Comparison of ENCODE assay signal across 8 mouse cellular contexts in genomic region chr14:78536281-78537165, GRCm38 (mm10). TPM values are rescaled to one million over a fixed set of nuclear protein-coding genes. Genes with fewer than 3 reads are reported as not detected.
A peak's percentile ranks its signal among the peaks of the same experiment; 100 is the strongest.
DNase-seq lines count a peak whose midpoint lies in the region; ATAC-seq lines count a peak whose summit lies in the region.

Akap11 (minus strand) TSS chr14:78536808.

- peak within 1 kb of the TSS; percentile 87 for H3K27ac ChIP-seq in heart, embryonic 11.5 days (ENCODE audit: low read depth, low read length)
- H3K27ac ChIP-seq in kidney, embryonic 16.5 days (ENCODE audit: low read length): peak within 1 kb of the TSS; percentile 90
- H3K27ac ChIP-seq in liver, embryonic 11.5 days (ENCODE audit: low read depth, low read length): peak within 1 kb of the TSS; percentile 78
- H3K27ac ChIP-seq in stomach, embryonic 14.5 days (ENCODE audit: low read length): peak within 1 kb of the TSS; percentile 78; the same call in 1 of the 2 replicates

- peaks cover 19% of the 10 kb centered on the region for H3K4me1 ChIP-seq in heart, embryonic 11.5 days (ENCODE audit: control insufficient read depth, insufficient read depth, low read length)
- H3K4me1 ChIP-seq in kidney, embryonic 16.5 days (ENCODE audit: insufficient read depth, low read length): peaks cover 32% of the 10 kb centered on the region
- H3K4me1 ChIP-seq in liver, embryonic 11.5 days (replicated peaks; ENCODE audit: control insufficient read depth, insufficient read depth, low read length): peaks cover 20% of the 10 kb centered on the region
- 0 out of 2 replicates have a peak, but pooled peaks cover 9% of the 10 kb centered on the region for H3K4me1 ChIP-seq in stomach, embryonic 14.5 days (ENCODE audit: control insufficient read depth, insufficient read depth, low read length)

- ATAC-seq in erythroblast, adult 5-6 weeks (replicated peaks; ENCODE audit: low FRiP score, poor library complexity, severe bottlenecking): peak; percentile 87
- peak; percentile 93 for ATAC-seq in heart, embryonic 11.5 days (replicated peaks; ENCODE audit: insufficient number of reproducible peaks, low FRiP score, low TSS enrichment)
- ATAC-seq in kidney, embryonic 16.5 days (ENCODE audit: low FRiP score, low TSS enrichment): peak; percentile 95
- peak; percentile 89 for ATAC-seq in liver, embryonic 11.5 days (replicated peaks; ENCODE audit: low FRiP score)
- ATAC-seq in stomach, embryonic 14.5 days (ENCODE audit: insufficient number of reproducible peaks, insufficient read depth, low FRiP score, low read depth): peak; percentile 95

- H3K9me3 ChIP-seq in heart, embryonic 11.5 days (replicated peaks; ENCODE audit: control insufficient read depth, low read length): no peaks in the 10 kb centered on the region
- H3K9me3 ChIP-seq in kidney, embryonic 16.5 days (ENCODE audit: low read length): no peaks in the 10 kb centered on the region
- H3K9me3 ChIP-seq in liver, embryonic 11.5 days (ENCODE audit: control insufficient read depth, low read length): no peaks in the 10 kb centered on the region
- no peaks in the 10 kb centered on the region for H3K9me3 ChIP-seq in stomach, embryonic 14.5 days (ENCODE audit: control insufficient read depth, low read depth, low read length)

- WGBS in heart, embryonic 11.5 days (ENCODE audit: insufficient replicate concordance): under 1% methylated on average over 77 of the region's 82 CpGs
- WGBS in kidney, embryonic 16.5 days: under 1% methylated on average over 72 of the region's 82 CpGs
- WGBS in liver, embryonic 11.5 days: under 1% methylated on average over 82 of the region's 82 CpGs
- whole genome bisulfite sequencing in stomach, embryonic 14.5 days: under 1% methylated on average over 79 of the region's 82 CpGs

- peak within 1 kb of the TSS; percentile 91 for H3K4me3 ChIP-seq in heart, embryonic 11.5 days (ENCODE audit: low read depth, low read length)
- peak within 1 kb of the TSS; percentile 86 for H3K4me3 ChIP-seq in kidney, embryonic 16.5 days (ENCODE audit: low read length)
- H3K4me3 ChIP-seq in liver, embryonic 11.5 days (ENCODE audit: low read depth, low read length): peak within 1 kb of the TSS; percentile 91
- H3K4me3 ChIP-seq in stomach, embryonic 14.5 days (ENCODE audit: low read depth, low read length): peak within 1 kb of the TSS; percentile 75

- H3K9ac ChIP-seq in heart, embryonic 11.5 days (ENCODE audit: low read depth, low read length): peak within 1 kb of the TSS; percentile 95
- peak within 1 kb of the TSS; percentile 95 for H3K9ac ChIP-seq in kidney, embryonic 16.5 days (replicated peaks; ENCODE audit: low read length)
- peak within 1 kb of the TSS; percentile 91 for H3K9ac ChIP-seq in liver, embryonic 11.5 days (ENCODE audit: low read depth, low read length)
- H3K9ac ChIP-seq in stomach, embryonic 14.5 days (replicated peaks; ENCODE audit: low read depth, low read length): peak within 1 kb of the TSS; percentile 87

- peak within 1 kb of the TSS; percentile 70 for H3K4me2 ChIP-seq in heart, embryonic 11.5 days
- peak within 1 kb of the TSS; percentile 69 for H3K4me2 ChIP-seq in kidney, embryonic 16.5 days (replicated peaks; ENCODE audit: low read depth, low read length)
- H3K4me2 ChIP-seq in liver, embryonic 11.5 days: peak within 1 kb of the TSS; percentile 84
- H3K4me2 ChIP-seq in stomach, embryonic 14.5 days (replicated peaks; ENCODE audit: low read depth, low read length): peak within 1 kb of the TSS; percentile 60

- H3K27me3 ChIP-seq in heart, embryonic 11.5 days (ENCODE audit: control insufficient read depth, insufficient read depth, low read length): no peaks in the 10 kb centered on the region
- H3K27me3 ChIP-seq in kidney, embryonic 16.5 days (ENCODE audit: insufficient read depth, low read length): no peaks in the 10 kb centered on the region
- no peaks in the 10 kb centered on the region for H3K27me3 ChIP-seq in liver, embryonic 11.5 days (replicated peaks; ENCODE audit: control insufficient read depth, insufficient read depth, low read length)
- no peaks in the 10 kb centered on the region for H3K27me3 ChIP-seq in stomach, embryonic 14.5 days (ENCODE audit: control insufficient read depth, insufficient read depth, low read length)

- H3K36me3 ChIP-seq in heart, embryonic 11.5 days (ENCODE audit: control insufficient read depth, insufficient read depth, low read length): no peaks in the 10 kb centered on the region
- no peaks in the 10 kb centered on the region for H3K36me3 ChIP-seq in kidney, embryonic 16.5 days (ENCODE audit: insufficient read depth, low read length)
- no peaks in the 10 kb centered on the region for H3K36me3 ChIP-seq in liver, embryonic 11.5 days (ENCODE audit: control insufficient read depth, insufficient read depth, low read length)
- H3K36me3 ChIP-seq in stomach, embryonic 14.5 days (ENCODE audit: control insufficient read depth, insufficient read depth, low read length): no peaks in the 10 kb centered on the region

- DNase-seq in B cell, adult 2 months: peak; percentile 89 to 91
- DNase-seq in brain, adult 2 months (ENCODE audit: low read depth, low spot score): peak; percentile 99
- peak; percentile 90 for DNase-seq in liver, embryonic 11.5 days (ENCODE audit: low spot score)
- DNase-seq in naive thymus-derived CD4-positive, alpha-beta T cell, adult 2 months (ENCODE audit: low read depth): peak; percentile 98

RNA-seq across cellular contexts. Expression of gene Akap11, which starts in this region (rescaled TPM):
- 8.8 and 9.4 TPM in 2 replicates for total RNA-seq in erythroblast, adult 5-6 weeks (2015; ENCODE audit: low replicate concordance)
- total RNA-seq in erythroblast, adult 5-6 weeks (2017; ENCODE audit: low replicate concordance): 14.6 and 31.2 TPM in 2 replicates
- polyA plus RNA-seq in heart, embryonic 11.5 days (2014; fragmentation: Nextera tagmentation; extraction: Ambion mirVana): 11.9 and 12.7 TPM in 2 replicates
- 18.6 and 21.2 TPM in 2 replicates for polyA plus RNA-seq in kidney, embryonic 16.5 days (2015; fragmentation: Nextera tagmentation; extraction: Ambion mirVana)
- polyA plus RNA-seq in liver, embryonic 11.5 days (2014; fragmentation: Nextera tagmentation; extraction: Ambion mirVana): 10.0 and 10.1 TPM in 2 replicates
- 19.0 and 20.5 TPM in 2 replicates for polyA plus RNA-seq in stomach, embryonic 14.5 days (2014; fragmentation: Nextera tagmentation; extraction: Ambion mirVana)

Comparison
In these comparisons a context has a peak if more than half of its experiments do, and no peak if none do; other contexts are left out.
1. Peak in every context shown above with its lines: DNase-seq, ATAC-seq, H3K4me3 ChIP-seq and H3K27ac ChIP-seq.